Mouse (Mus musculus) stomach, postnatal 0 days (tissue): ENCODE data around the gene Arhgef3.

ENCODE experiments used
- CTCF ChIP-seq: IDR thresholded peaks from 2 replicates; pipeline ENCODE4 v1.5.1; 2016; ENCODE audit warnings: antibody characterized with exemption, low read depth, mild to moderate bottlenecking, moderate library complexity
- EP300 ChIP-seq: optimal IDR thresholded peaks from 2 replicates; pipeline ENCODE3; 2016; ENCODE audit warnings: antibody characterized with exemption

- TF ChIP-seq CTCF, result no peak
- no peak for TF ChIP-seq EP300
Observed at GRCm38 (mm10) chr14:27178560-27178920, 63.8 kb downstream of the Arhgef3 start.
